Mouse (Mus musculus): ENCODE measurements around the gene Erg28. TPM values are rescaled to one million over a fixed set of nuclear protein-coding genes. Genes with fewer than 3 reads are reported as not detected.

The Erg28 gene
- polyA plus RNA-seq, 1 experiment from 2014 or later = 114 TPM

DNA sequence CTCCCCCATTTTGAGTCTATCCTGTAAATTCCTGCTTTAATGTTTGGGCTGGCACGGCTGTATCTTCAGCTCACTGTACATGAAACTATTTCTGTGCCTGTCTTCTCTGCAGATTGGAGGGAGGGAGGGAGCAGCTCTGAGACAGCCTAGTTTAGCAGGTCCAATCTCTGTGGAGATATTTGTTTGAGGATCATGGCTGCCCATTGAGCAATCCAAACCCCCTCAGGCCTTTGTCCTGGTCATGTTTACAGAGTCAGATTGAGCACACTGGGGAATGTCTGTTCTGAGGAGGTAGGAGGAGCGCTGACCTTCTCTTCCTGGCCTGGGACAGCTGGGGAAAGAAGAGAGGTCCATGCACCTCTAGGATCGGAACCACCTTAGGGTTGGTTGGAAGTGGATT is 58.1 kb downstream of the Erg28 start:
- 76% methylated on average over 3 of the region's 3 CpGs for WGBS
- no peaks in the 10 kb centered on the region for H3K36me3 ChIP-seq (ENCODE audit: control insufficient read depth, insufficient read depth, low read length)
- no peaks in the 10 kb centered on the region for H3K27me3 ChIP-seq (replicated peaks; ENCODE audit: control insufficient read depth, insufficient read depth, low read length)
- no peaks in the 10 kb centered on the region for H3K4me1 ChIP-seq (ENCODE audit: control insufficient read depth, insufficient read depth, low read depth, low read length)
- H3K9ac ChIP-seq (ENCODE audit: low read depth, low read length) = no peak overlapping the region
- no peak overlapping the region for H3K27ac ChIP-seq (ENCODE audit: low read depth, low read length)
- no peak overlapping the region for H3K4me3 ChIP-seq (ENCODE audit: low read length)
- H3K9me3 ChIP-seq (ENCODE audit: control insufficient read depth, low read length) = no peaks in the 10 kb centered on the region
- H3K4me2 ChIP-seq (ENCODE audit: low read length) = no peak overlapping the region
- ATAC-seq = no peak

Other genes starting within 250 kb of the Erg28 start
- gene Jdp2, start 225.5 kb downstream of the Erg28 start, polyA plus RNA-seq (2015; fragmentation: Nextera tagmentation; extraction: Ambion mirVana) = 0.26 and 0.56 TPM in 2 replicates
- 1.2 and 1.3 TPM in 2 replicates for gene Batf, start 137.9 kb downstream of the Erg28 start, polyA plus RNA-seq (2015; fragmentation: Nextera tagmentation; extraction: Ambion mirVana)
- 6.3 and 6.9 TPM in 2 replicates for gene Flvcr2, start 78.0 kb downstream of the Erg28 start, polyA plus RNA-seq (2015; fragmentation: Nextera tagmentation; extraction: Ambion mirVana)
- gene Ttll5, start 109 bp upstream of the Erg28 start, polyA plus RNA-seq (2015; fragmentation: Nextera tagmentation; extraction: Ambion mirVana) = 11.0 and 12.6 TPM in 2 replicates